Mouse (Mus musculus): ENCODE measurements around the gene Zbtb16.

DNA sequence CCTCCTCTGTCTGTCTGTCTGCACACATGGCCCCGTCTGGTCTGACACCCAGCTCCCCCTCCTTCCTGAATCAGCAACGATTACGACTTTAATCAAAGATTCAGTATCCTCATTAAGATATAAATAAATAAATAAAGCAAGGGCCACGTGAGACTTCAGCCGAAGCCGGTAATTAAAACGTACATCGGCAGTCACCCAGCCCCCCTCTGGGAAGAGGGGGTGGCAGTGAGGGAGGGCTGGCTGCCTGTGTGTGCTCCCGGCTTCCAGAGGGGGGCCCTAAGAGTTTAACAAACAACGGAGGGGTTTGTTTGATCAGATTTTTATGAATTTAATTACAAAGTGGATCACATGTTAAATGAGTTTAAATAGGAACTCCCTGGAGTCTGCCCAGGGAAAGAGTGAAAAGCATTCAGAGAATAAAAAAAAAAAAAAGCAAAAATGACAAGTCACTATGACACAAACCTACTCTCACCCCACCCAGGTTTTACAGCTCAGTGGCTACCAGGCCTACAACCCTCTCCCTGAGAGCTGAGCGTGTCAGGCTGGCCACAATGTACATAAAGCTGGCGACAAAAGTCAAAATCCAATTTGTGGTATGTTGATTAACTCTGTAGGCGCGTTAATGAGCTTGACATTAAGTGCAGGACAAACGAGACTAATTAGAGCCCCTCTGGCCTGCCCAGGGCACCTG is 173.5 kb downstream of the Zbtb16 start:
- TF ChIP-seq POLR2A (IDR thresholded peaks at IDR 0.05; ENCODE audit: low read depth, low read length) (no peak), CTCF (IDR thresholded peaks at IDR 0.05; ENCODE audit: extremely low read depth, insufficient read length, insufficient replicate concordance, low read depth, low read length) (no peak)
